Mouse (Mus musculus) fibroblast of lung, adult 2 months (primary cell): Measurements from ENCODE around the gene Celsr1.

Experiments used
- DNase-seq: peaks from one replicate; pipeline ENCODE4 v3.0.0-alpha.2; 2011; ENCODE audit warnings: low read depth

The Celsr1 gene

GRCm38 (mm10) chr15:85994906-85995608 lies 38.5 kb downstream of the Celsr1 start:
- DNase-seq: no peak

DNA sequence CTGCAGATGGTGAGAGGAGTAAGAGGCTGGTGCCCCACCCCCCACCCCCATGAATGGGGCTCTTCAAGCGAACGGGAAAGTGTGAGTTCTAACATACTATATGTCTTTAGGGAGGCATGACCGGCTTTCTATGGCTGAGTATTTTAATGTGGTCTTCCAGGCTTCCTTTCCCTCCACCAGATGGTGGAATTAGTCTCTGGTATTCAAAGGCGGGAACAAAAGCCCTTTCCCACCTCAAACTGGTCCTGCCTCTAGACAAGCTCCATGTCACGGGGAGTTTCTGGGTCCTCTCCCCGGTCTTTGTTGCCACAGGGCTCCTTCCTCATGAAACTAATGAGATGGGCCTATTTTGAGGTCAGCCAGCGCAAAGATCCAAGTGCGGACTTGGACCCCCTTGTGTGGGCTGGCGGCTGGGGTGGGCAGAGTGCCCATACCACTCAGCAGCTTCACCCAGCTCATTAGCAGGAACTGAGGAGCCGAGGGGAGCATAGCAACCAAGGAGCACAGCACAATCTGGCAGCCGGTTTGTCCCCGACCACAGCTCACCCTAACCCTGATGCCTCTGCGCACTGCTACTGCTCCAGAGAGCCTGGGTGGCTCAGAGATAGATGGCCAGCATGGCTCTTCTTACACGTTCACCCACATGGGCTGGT lies 39.5 kb downstream of the Celsr1 start:
- no peak for DNase-seq

DNA sequence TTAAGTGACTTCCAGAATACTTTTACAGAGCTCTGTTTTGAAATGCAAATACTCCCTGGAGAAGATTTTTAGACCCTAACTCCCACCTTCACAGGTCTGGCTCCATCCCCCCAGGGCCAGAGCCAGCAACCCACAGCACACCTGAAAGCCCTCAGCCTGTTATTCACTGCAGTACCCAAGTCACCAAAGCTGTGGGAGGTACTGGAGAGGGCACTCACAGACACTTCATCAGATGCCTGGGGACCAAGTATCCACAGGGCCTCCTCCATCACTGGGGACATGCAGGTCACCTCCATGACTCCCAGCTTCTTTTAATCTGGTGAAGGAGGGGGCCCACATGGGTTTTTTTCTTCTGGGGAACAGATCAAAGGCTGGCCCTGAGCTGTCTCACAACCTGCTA lies 40.2 kb downstream of the Celsr1 start:
- no peak for DNase-seq

GRCm38 (mm10) chr15:85992125-85992495 lies 41.5 kb downstream of the Celsr1 start:
- no peak for DNase-seq

GRCm38 (mm10) chr15:85991453-85992124 lies 42.0 kb downstream of the Celsr1 start:
- DNase-seq: no peak

DNA sequence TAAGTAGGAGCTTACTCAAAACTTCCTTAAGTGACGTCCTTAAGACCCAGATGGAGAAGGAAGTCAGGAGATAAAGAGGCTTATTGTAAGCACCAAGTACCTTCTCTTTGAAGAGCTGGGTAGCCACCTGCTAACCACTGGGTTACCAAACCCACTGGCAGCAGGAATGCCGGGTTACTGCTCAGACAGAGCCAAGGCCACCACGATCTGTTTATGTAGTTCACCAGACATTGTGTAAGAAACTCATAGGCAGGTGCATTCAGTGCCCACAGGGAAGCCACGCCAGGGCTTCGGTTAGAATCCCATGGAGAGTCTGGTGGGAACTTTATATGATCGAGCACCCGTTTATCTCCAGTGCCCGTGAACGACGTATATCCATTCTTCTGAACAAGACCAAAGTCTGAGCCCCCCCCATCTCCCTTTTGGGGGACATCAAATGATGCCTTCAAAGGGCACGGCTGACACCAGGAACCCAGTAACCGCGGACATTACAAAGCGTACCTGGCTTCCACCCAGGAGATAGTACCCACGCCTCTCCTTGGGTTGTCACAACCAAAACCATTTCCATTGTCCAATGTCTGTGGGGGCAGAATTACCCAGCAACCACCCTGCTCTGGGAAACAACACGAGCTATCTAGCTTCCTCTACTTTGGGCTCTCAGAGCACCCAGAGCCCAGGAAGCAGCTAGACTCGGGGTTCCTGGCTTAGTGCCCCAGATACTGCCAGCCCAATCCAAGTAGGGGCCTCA lies 42.7 kb downstream of the Celsr1 start:
- no peak for DNase-seq

GRCm38 (mm10) chr15:85987896-85988295 lies 45.7 kb downstream of the Celsr1 start:
- no peak for DNase-seq

GRCm38 (mm10) chr15:85986170-85986569 lies 47.4 kb downstream of the Celsr1 start:
- DNase-seq: no peak

- DNase-seq: no peak
Observed at GRCm38 (mm10) chr15:85985601-85986000, 48.0 kb downstream of the Celsr1 start.

DNA sequence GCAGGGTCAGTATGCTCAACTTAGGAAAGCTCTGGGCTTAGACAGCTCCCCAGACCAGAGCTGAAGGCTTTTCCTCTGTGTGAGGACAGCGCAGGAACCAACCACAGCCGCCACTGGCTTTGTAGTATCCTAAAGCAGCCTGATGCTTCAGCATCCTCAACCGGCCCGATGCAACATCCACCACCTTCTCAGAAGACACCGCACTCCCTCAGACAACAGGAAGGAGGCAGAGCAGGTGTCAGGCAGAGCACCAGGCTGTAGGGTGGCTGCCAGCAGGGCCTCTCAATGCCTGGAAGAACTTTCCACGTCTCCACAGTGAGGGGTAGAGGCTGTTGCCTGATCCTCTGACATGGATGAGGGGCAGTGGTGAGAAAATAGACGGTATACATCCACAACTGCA lies 50.4 kb downstream of the Celsr1 start:
- DNase-seq: no peak

- no peak for DNase-seq
Observed at GRCm38 (mm10) chr15:85982416-85982775, 51.2 kb downstream of the Celsr1 start.

GRCm38 (mm10) chr15:85981768-85982415 lies 51.7 kb downstream of the Celsr1 start:
- peak; percentile 29 for DNase-seq

- no peak for DNase-seq
Observed at GRCm38 (mm10) chr15:85977086-85977485, 56.5 kb downstream of the Celsr1 start.

GRCm38 (mm10) chr15:85975746-85976145 lies 57.8 kb downstream of the Celsr1 start:
- DNase-seq: no peak

GRCm38 (mm10) chr15:85971596-85971995 lies 62.0 kb downstream of the Celsr1 start:
- DNase-seq: no peak

GRCm38 (mm10) chr15:85970441-85970840 lies 63.1 kb downstream of the Celsr1 start:
- DNase-seq: no peak

GRCm38 (mm10) chr15:85969707-85970153 lies 63.8 kb downstream of the Celsr1 start:
- DNase-seq: no peak

DNA sequence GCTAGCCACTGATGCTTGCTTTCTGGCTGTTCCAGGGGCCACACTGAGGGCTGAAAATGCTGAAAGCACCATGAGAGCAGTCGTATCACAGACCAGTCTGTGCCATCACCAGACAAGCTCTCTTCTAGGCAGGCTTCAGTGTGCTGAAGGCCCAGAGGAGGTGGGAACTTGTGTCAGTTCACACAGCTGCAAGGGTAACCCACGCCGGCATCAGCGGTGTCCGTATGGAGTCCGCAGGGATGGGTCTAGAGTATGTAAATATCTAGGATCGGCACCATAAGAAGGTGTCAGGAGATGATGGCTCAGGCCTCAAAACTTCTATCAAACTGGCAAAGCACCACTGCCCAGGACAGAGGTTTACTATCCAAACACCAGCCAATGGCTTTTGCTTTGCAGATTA lies 64.3 kb downstream of the Celsr1 start:
- DNase-seq: no peak

GRCm38 (mm10) chr15:85966032-85966431 lies 67.5 kb downstream of the Celsr1 start:
- DNase-seq: no peak

- no peak for DNase-seq
Observed at GRCm38 (mm10) chr15:85963279-85963840, 70.2 kb downstream of the Celsr1 start.

GRCm38 (mm10) chr15:85962691-85963090 lies 70.9 kb downstream of the Celsr1 start:
- DNase-seq: no peak

DNA sequence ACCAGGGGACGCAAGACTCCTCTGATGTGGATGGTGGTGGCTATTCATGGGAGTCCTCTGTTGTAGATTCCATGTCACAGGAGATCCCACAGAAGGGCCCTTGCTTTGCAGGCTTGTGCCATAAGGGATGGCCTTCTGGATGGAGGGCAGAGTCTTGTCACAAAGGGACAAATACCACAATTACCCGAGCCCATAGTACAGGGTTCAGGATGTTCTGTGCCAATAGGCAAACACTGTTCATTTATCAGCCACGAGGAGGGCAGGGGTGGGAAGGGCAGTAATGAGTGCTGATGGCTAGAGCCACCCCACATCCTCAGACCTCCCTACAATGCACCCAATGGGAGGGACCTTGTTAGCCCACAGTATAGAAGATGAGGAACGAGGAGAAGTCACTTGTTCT lies 71.9 kb downstream of the Celsr1 start:
- DNase-seq: no peak
